Mouse (Mus musculus) activated CD4-positive, CD25-positive, alpha-beta regulatory T cell (primary cell): ENCODE results near the gene Hsf3. TPM values are rescaled to one million over a fixed set of nuclear protein-coding genes. Genes with fewer than 3 reads are reported as not detected.

Experiments
- polyA plus RNA-seq, 2 experiments: library from polyadenylated mRNA; unstranded; fragments of 100-300 nt; shearing (Covaris generic); gene quantifications; one replicate each; pipeline ENCODE4 v1.2.1; 2017

The Hsf3 gene
- polyA plus RNA-seq: not detected

GRCm38 (mm10) chrX:96456201-96456963, at the start of gene Hsf3:
Gene Hsf3 (minus strand): TSS chrX:96456294.

GRCm38 (mm10) chrX:96455149-96455548, 945 bp downstream of the Hsf3 start, which contains the start of gene Heph:
Gene Heph (plus strand): TSS chrX:96455359.

GRCm38 (mm10) chrX:96293338-96293737, 162.8 kb downstream of the Hsf3 start, which contains the start of gene Vsig4:
Gene Vsig4 (minus strand): TSS chrX:96293438.

Other genes starting within 250 kb of the Hsf3 start
- not detected for gene Vsig4, start 162.9 kb downstream of the Hsf3 start, polyA plus RNA-seq
- under 1 TPM in 1 of 2 experiments, not detected in 1; 0.09 TPM for gene Heph, start 935 bp downstream of the Hsf3 start, polyA plus RNA-seq